Mouse (Mus musculus) stomach, postnatal 0 days (tissue): Measurements from ENCODE around the gene Rgs3. TPM values are rescaled to one million over a fixed set of nuclear protein-coding genes. Genes with fewer than 3 reads are reported as not detected.

Source experiments
- ATAC-seq: fragments of 200-750 bp; cut with Nextera tagmentation; 2 replicates; pipeline ENCODE4 v1.8.0; 2017; ENCODE audit not compliant: low FRiP score, low TSS enrichment
- DNase-seq: peaks from one replicate; pipeline ENCODE4 v3.0.0-alpha.2; 2016; ENCODE audit warnings: low spot score
- H3K27ac ChIP-seq: fragments of 300-500 bp; sonication (generic); replicated peaks from 2 replicates; pipeline ENCODE4 v1.5.1; 2014; ENCODE audit warnings: mild to moderate bottlenecking, control low read depth
- H3K27me3 ChIP-seq: fragments of 300-500 bp; sonication (generic); 2 replicates; pipeline ENCODE4 v1.6.1; 2014; ENCODE audit warnings: low read length; ENCODE audit not compliant: control insufficient read depth, insufficient read depth
- H3K36me3 ChIP-seq: fragments of 300-500 bp; sonication (generic); 2 replicates; pipeline ENCODE4 v1.6.1; 2014; ENCODE audit warnings: low read length, mixed read lengths; ENCODE audit not compliant: control insufficient read depth, insufficient read depth
- H3K4me1 ChIP-seq: fragments of 300-500 bp; sonication (generic); replicated peaks from 2 replicates; pipeline ENCODE4 v1.6.1; 2014; ENCODE audit warnings: antibody characterized with exemption; ENCODE audit not compliant: control insufficient read depth, insufficient read depth
- H3K4me2 ChIP-seq: fragments of 300-500 bp; sonication (generic); replicated peaks from 2 replicates; pipeline ENCODE4 v1.6.1; 2014; ENCODE audit warnings: low read depth, mild to moderate bottlenecking, control low read depth, moderate library complexity
- H3K4me3 ChIP-seq: fragments of 300-500 bp; sonication (generic); 2 replicates; pipeline ENCODE4 v1.5.1; 2014; ENCODE audit warnings: low read depth, low read length, control low read depth
- H3K9ac ChIP-seq: fragments of 300-500 bp; sonication (generic); 2 replicates; pipeline ENCODE4 v1.6.1; 2014; ENCODE audit warnings: mild to moderate bottlenecking, low read length, control low read depth, mixed read lengths
- H3K9me3 ChIP-seq: fragments of 300-500 bp; sonication (generic); 2 replicates; pipeline ENCODE4 v1.6.1; 2016; ENCODE audit warnings: low read length; ENCODE audit not compliant: control insufficient read depth
- CTCF ChIP-seq: IDR thresholded peaks from 2 replicates; pipeline ENCODE4 v1.5.1; 2016; ENCODE audit warnings: antibody characterized with exemption, low read depth, mild to moderate bottlenecking, moderate library complexity
- EP300 ChIP-seq: optimal IDR thresholded peaks from 2 replicates; pipeline ENCODE3; 2016; ENCODE audit warnings: antibody characterized with exemption
- WGBS: fragments of 180-500 bp; shearing (Covaris S2); extraction: QIAGEN DNeasy Blood & Tissue Kit; methylation state at CpG from one replicate; pipeline ENCODE4 v1.1.7; 2014; 5-methylcytosine and 5-hydroxymethylcytosine counted together
- polyA plus RNA-seq: library from polyadenylated mRNA; unstranded; fragments of >200 nt; fragmentation: Nextera tagmentation; extraction: Ambion mirVana; gene quantifications from 2 replicates; pipeline ENCODE4 v1.2.1, GENCODE M21; 2015

Gene Rgs3
- polyA plus RNA-seq, 1 experiment from 2014 or later: 30.0 TPM

DNA sequence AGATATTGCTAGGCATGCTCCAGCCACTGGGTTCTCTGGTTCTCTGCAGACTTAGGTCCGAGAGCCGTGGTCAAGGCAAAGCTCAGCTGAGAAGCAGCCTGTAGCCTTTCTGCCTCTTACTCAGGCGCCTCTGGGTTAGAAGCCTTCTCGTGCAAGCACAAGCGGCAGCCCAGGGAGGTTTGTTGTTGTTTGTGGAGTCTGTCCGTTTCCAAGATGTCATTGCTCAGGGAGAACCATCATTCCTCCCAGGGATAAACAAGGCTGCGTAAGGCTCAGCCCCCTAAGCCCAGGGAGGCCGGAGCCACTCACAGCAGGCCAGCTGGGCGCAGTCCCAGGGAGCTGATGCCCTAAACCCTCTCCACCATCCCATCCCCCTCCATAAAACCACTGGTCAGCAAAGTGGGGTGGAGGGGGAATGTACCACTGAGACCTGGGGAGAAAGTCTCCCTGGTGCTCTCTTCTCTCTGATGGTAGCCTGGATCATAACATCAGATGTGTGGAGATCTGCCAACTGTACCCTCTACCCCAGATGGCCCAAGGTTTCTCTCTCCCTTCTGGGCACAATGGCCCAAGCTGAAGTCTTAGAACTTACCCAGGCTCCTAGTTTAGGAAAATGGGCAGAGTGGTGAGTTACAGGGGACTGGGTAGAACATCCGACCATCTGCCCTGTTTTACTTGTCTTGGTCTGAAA lies 117.5 kb downstream of the Rgs3 start:
- DNase-seq: no peak
- H3K27ac ChIP-seq: no peak overlapping the region; the same call in 1 of the 2 replicates
- H3K9ac ChIP-seq: no peak overlapping the region
- H3K36me3 ChIP-seq: peaks cover 3% of the 10 kb centered on the region; the same call in 1 of the 2 replicates
- H3K4me1 ChIP-seq: peaks cover 12% of the 10 kb centered on the region
- 0 out of 2 replicates have a peak overlapping the region, but pooled peaks have one; percentile 6 for H3K4me3 ChIP-seq
- ATAC-seq: no peak
- WGBS: 60% methylated on average over 10 of the region's 10 CpGs
- TF ChIP-seq CTCF (no peak), EP300 (no peak)
- no peaks in the 10 kb centered on the region for H3K9me3 ChIP-seq
- H3K27me3 ChIP-seq: no peaks in the 10 kb centered on the region
- H3K4me2 ChIP-seq: peak overlapping the region; percentile 66

- Histone ChIP-seq H3K4me1 (peaks cover 15% of the 10 kb centered on the region), H3K36me3 (peaks cover 3% of the 10 kb centered on the region; the same call in 1 of the 2 replicates), H3K4me2 (no peak overlapping the region), H3K9me3 (no peaks in the 10 kb centered on the region), H3K27ac (no peak overlapping the region), H3K9ac (no peak overlapping the region), H3K27me3 (no peaks in the 10 kb centered on the region), H3K4me3 (no peak overlapping the region)
- DNase-seq: no peak
- ATAC-seq: no peak
- 81% methylated on average over 9 of the region's 9 CpGs for WGBS
- no peak for TF ChIP-seq EP300
- no peak for TF ChIP-seq CTCF
Observed at GRCm38 (mm10) chr4:62679157-62679556, 119.5 kb downstream of the Rgs3 start.

- no peak overlapping the region for H3K9ac ChIP-seq
- peaks cover 5% of the 10 kb centered on the region; the same call in 1 of the 2 replicates for H3K4me1 ChIP-seq
- TF ChIP-seq CTCF (peak; percentile 26; the same call in 1 of the 2 replicates), EP300 (no peak)
- no peaks in the 10 kb centered on the region for H3K9me3 ChIP-seq
- H3K4me3 ChIP-seq: no peak overlapping the region
- H3K4me2 ChIP-seq: no peak overlapping the region
- ATAC-seq: no peak
- WGBS: 60% methylated on average over 11 of the region's 11 CpGs
- H3K27me3 ChIP-seq: no peaks in the 10 kb centered on the region
- H3K27ac ChIP-seq: no peak overlapping the region
- peaks cover 3% of the 10 kb centered on the region; the same call in 1 of the 2 replicates for H3K36me3 ChIP-seq
- no peak for DNase-seq
Observed at GRCm38 (mm10) chr4:62681467-62681866, 121.8 kb downstream of the Rgs3 start.

- Histone ChIP-seq H3K9me3 (no peaks in the 10 kb centered on the region), H3K4me2 (no peak overlapping the region), H3K4me1 (peaks cover 5% of the 10 kb centered on the region; the same call in 1 of the 2 replicates), H3K9ac (peak overlapping the region; percentile 18; the same call in 1 of the 2 replicates), H3K27me3 (no peaks in the 10 kb centered on the region), H3K36me3 (peaks cover 3% of the 10 kb centered on the region; the same call in 1 of the 2 replicates), H3K27ac (0 out of 2 replicates have a peak overlapping the region, but pooled peaks have one; percentile 13), H3K4me3 (no peak overlapping the region)
- no peak for ATAC-seq
- TF ChIP-seq EP300 (no peak), CTCF (no peak)
- whole genome bisulfite sequencing: 67% methylated on average over 8 of the region's 8 CpGs
- DNase-seq: no peak
Observed at GRCm38 (mm10) chr4:62682371-62682770, 122.7 kb downstream of the Rgs3 start.

GRCm38 (mm10) chr4:62683148-62683547 lies 123.5 kb downstream of the Rgs3 start:
- H3K4me2 ChIP-seq: no peak overlapping the region
- no peak for ATAC-seq

GRCm38 (mm10) chr4:62684351-62684750 lies 124.7 kb downstream of the Rgs3 start:
- Histone ChIP-seq H3K9ac (no peak overlapping the region), H3K4me2 (no peak overlapping the region), H3K4me3 (no peak overlapping the region), H3K27ac (no peak overlapping the region), H3K36me3 (peaks cover 3% of the 10 kb centered on the region; the same call in 1 of the 2 replicates), H3K27me3 (no peaks in the 10 kb centered on the region), H3K4me1 (peaks cover 5% of the 10 kb centered on the region; the same call in 1 of the 2 replicates), H3K9me3 (no peaks in the 10 kb centered on the region)
- ATAC-seq (no peak; the same call in 1 of the 2 replicates), DNase-seq (no peak)
- WGBS: 72% methylated on average over 3 of the region's 3 CpGs
- no peak for TF ChIP-seq EP300
- TF ChIP-seq CTCF: no peak

More at GRCm38 (mm10) chr4:62683148-62683547, 123.5 kb downstream of the Rgs3 start:
- Histone ChIP-seq H3K4me1 (peaks cover 5% of the 10 kb centered on the region; the same call in 1 of the 2 replicates), H3K4me3 (no peak overlapping the region), H3K9me3 (no peaks in the 10 kb centered on the region), H3K36me3 (peaks cover 3% of the 10 kb centered on the region; the same call in 1 of the 2 replicates), H3K27ac (no peak overlapping the region), H3K27me3 (no peaks in the 10 kb centered on the region), H3K9ac (no peak overlapping the region)
- no peak for DNase-seq
- TF ChIP-seq EP300: no peak
- no peak for TF ChIP-seq CTCF
- WGBS: 74% methylated on average over 6 of the region's 6 CpGs
